Mouse (Mus musculus) midbrain, postnatal 0 days (tissue): ENCODE measurements around the gene Zhx3. TPM values are rescaled to one million over a fixed set of nuclear protein-coding genes. Genes with fewer than 3 reads are reported as not detected.
A peak's percentile ranks its signal among the peaks of the same experiment; 100 is the strongest.

ENCODE experiments used
- ATAC-seq: fragments of 200-750 bp; cut with Nextera tagmentation; 2 replicates; pipeline ENCODE4 v1.8.0; 2017; ENCODE audit warnings: moderate number of reproducible peaks, mild to moderate bottlenecking, moderate TSS enrichment, moderate library complexity; ENCODE audit not compliant: low FRiP score
- DNase-seq: peaks from one replicate; pipeline ENCODE4 v3.0.0-alpha.2; 2015; ENCODE audit warnings: low spot score
- H3K27ac ChIP-seq: fragments of 300-500 bp; sonication (generic); 2 replicates; pipeline ENCODE4 v1.5.1; 2014; ENCODE audit warnings: low read depth, mild to moderate bottlenecking, low read length, mixed read lengths
- H3K27me3 ChIP-seq: fragments of 300-500 bp; sonication (generic); 2 replicates; pipeline ENCODE4 v1.6.1; 2014; ENCODE audit warnings: low read length, control low read depth, mixed read lengths; ENCODE audit not compliant: insufficient read depth
- H3K36me3 ChIP-seq: fragments of 300-500 bp; sonication (generic); 2 replicates; pipeline ENCODE4 v1.6.1; 2014; ENCODE audit warnings: low read length, control low read depth, mixed read lengths; ENCODE audit not compliant: insufficient read depth
- H3K4me1 ChIP-seq: fragments of 300-500 bp; sonication (generic); 2 replicates; pipeline ENCODE4 v1.6.1; 2014; ENCODE audit warnings: mild to moderate bottlenecking, control low read depth, antibody characterized with exemption, low read length, mixed read lengths; ENCODE audit not compliant: insufficient read depth
- H3K4me2 ChIP-seq: fragments of 300-500 bp; sonication (generic); 2 replicates; pipeline ENCODE4 v1.6.1; 2014; ENCODE audit warnings: low read depth, mild to moderate bottlenecking, low read length, mixed read lengths; ENCODE audit not compliant: poor library complexity, severe bottlenecking
- H3K4me3 ChIP-seq: fragments of 300-500 bp; sonication (generic); 2 replicates; pipeline ENCODE4 v1.5.1; 2014; ENCODE audit warnings: low read depth, mild to moderate bottlenecking, low read length, moderate library complexity
- H3K9ac ChIP-seq: fragments of 300-500 bp; sonication (generic); replicated peaks from 2 replicates; pipeline ENCODE4 v1.6.1; 2014; ENCODE audit warnings: mild to moderate bottlenecking, low read length, moderate library complexity, mixed read lengths; ENCODE audit not compliant: poor library complexity, severe bottlenecking
- H3K9me3 ChIP-seq: fragments of 300-500 bp; sonication (generic); 2 replicates; pipeline ENCODE4 v1.6.1; 2016; ENCODE audit warnings: low read length, control low read depth
- CTCF ChIP-seq: IDR thresholded peaks from 2 replicates; pipeline ENCODE4 v1.5.1; 2016; ENCODE audit warnings: antibody characterized with exemption, mild to moderate bottlenecking
- WGBS: fragments of 180-500 bp; shearing (Covaris S2); extraction: QIAGEN DNeasy Blood & Tissue Kit; methylation state at CpG from one replicate; pipeline ENCODE4 v1.1.7; 2014; 5-methylcytosine and 5-hydroxymethylcytosine counted together
- polyA plus RNA-seq: library from polyadenylated mRNA; unstranded; fragments of >200 nt; fragmentation: Nextera tagmentation; extraction: Ambion mirVana; gene quantifications from 2 replicates; pipeline ENCODE4 v1.2.1, GENCODE M21; 2015
- total RNA-seq: library from RNA; depleted of rRNA; stranded (reverse); fragments of >200 nt; gene quantifications from 2 replicates; pipeline ENCODE4 v1.2.3, GENCODE M21; 2014

The Zhx3 gene
- total and polyA plus RNA-seq, 2 experiments from 2014 or later: 18.7 to 43.9 TPM

DNA sequence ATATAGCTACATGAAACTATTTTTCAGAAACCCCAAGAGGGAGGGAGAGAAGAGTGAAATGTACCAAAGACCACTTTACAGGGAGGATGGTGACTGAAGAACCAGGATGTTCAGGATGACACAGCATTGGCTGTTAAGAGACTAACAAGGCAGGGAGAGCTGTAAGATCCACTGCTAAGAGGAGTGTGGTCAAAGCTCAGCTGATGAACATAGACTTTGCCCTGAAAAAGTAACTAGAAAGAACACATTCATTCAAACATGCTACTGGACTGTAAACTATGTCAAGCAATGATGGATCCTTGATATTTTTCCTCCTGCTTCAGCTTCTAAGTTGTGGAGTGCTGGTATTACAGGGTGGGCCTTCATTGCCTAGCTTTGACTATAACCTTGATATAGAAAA, 62.4 kb downstream of the Zhx3 start:
- H3K4me3 ChIP-seq: no peak overlapping the region
- no peak overlapping the region for H3K9ac ChIP-seq
- ATAC-seq (no peak), DNase-seq (no peak)
- H3K27ac ChIP-seq: no peak overlapping the region
- H3K4me1 ChIP-seq: no peaks in the 10 kb centered on the region
- TF ChIP-seq CTCF: no peak
- no peak overlapping the region for H3K4me2 ChIP-seq
- H3K27me3 ChIP-seq: no peaks in the 10 kb centered on the region
- no peaks in the 10 kb centered on the region for H3K9me3 ChIP-seq
- no peaks in the 10 kb centered on the region for H3K36me3 ChIP-seq

DNA sequence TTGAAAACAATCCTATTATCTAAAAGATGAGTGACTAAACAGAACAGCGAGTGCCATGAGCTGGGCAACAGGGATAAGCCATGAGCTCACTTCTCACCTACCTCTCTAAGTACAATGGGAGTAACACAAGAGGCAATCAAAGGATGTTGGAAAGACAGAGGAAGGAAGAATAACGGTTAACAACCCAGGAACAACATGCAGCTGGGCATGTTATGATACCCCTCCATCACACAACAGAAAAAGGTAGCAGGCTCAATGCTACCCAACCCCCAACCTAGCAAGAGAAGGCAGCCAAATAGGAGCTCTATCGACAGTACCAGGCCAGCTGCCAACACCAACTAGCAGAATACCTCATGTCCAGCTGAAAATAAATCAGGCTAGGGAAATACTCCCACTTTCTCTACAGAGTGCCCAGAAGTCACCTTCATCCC, 66.7 kb downstream of the Zhx3 start:
- WGBS: 62% methylated on average over 3 of the region's 3 CpGs
- H3K27ac ChIP-seq: peak overlapping the region; percentile 51; the same call in 1 of the 2 replicates
- ATAC-seq (no peak), DNase-seq (peak; percentile 39)
- no peaks in the 10 kb centered on the region for H3K4me1 ChIP-seq
- no peaks in the 10 kb centered on the region for H3K36me3 ChIP-seq
- no peak for TF ChIP-seq CTCF
- no peaks in the 10 kb centered on the region for H3K27me3 ChIP-seq
- H3K9me3 ChIP-seq: no peaks in the 10 kb centered on the region
- H3K9ac ChIP-seq: no peak overlapping the region
- H3K4me2 ChIP-seq: no peak overlapping the region
- H3K4me3 ChIP-seq: no peak overlapping the region

DNA sequence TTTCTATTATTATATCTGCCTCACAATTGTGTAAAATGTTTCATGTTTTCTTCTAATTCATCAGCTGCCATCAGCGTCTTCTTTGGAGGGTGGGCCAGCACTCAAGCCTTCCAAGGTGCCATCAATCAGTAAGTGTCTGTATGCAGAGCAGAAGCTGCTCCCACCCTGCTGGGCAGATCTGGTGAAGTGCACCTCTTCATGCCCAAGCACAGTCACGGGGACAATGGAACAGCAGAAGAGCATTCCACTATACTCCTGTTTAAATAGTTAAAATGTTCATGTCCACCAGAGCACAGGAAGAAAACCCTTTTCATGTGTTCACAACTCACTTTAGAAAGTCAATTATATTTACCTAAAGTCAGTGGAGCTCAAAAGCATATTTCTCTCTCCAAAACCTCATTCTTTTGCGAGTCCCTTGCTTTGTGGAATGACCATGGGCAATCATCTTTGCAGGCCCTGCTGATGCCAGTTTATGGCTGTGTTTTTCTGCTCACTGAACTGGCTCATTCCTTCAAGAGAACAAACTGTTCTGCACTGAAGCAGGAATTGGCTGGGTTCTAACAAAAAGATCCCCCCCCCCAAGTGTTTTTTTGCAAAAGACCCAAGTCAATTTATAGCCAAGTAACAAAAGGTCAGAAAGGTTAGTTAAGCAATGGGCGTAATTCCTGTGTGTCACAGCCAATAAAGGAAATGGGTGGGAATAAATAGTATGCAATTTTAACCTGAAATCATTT, 67.8 kb downstream of the Zhx3 start:
- H3K4me3 ChIP-seq: no peak overlapping the region
- no peak for TF ChIP-seq CTCF
- no peak overlapping the region for H3K9ac ChIP-seq
- no peak for ATAC-seq
- 72% methylated on average over 4 of the region's 4 CpGs for WGBS
- no peak overlapping the region for H3K4me2 ChIP-seq
- no peaks in the 10 kb centered on the region for H3K4me1 ChIP-seq
- no peaks in the 10 kb centered on the region for H3K27me3 ChIP-seq
- peak; percentile 62 for DNase-seq
- no peaks in the 10 kb centered on the region for H3K36me3 ChIP-seq
- H3K27ac ChIP-seq: peak overlapping the region; percentile 39; the same call in 1 of the 2 replicates
- no peaks in the 10 kb centered on the region for H3K9me3 ChIP-seq

GRCm38 (mm10) chr2:160802326-160802725, 70.5 kb downstream of the Zhx3 start:
- no peaks in the 10 kb centered on the region for H3K27me3 ChIP-seq
- DNase-seq: no peak
- 78% methylated on average over 3 of the region's 3 CpGs for WGBS

GRCm38 (mm10) chr2:160800967-160801366, 71.8 kb downstream of the Zhx3 start:
- no peaks in the 10 kb centered on the region for H3K9me3 ChIP-seq
- DNase-seq (no peak), ATAC-seq (no peak)
- TF ChIP-seq CTCF: no peak
- H3K4me1 ChIP-seq: no peaks in the 10 kb centered on the region
- no peak overlapping the region for H3K4me3 ChIP-seq
- no peak overlapping the region for H3K27ac ChIP-seq
- no peak overlapping the region for H3K9ac ChIP-seq
- WGBS: 89% methylated on average over 1 of the region's 1 CpGs
- H3K36me3 ChIP-seq: no peaks in the 10 kb centered on the region
- no peak overlapping the region for H3K4me2 ChIP-seq
- H3K27me3 ChIP-seq: no peaks in the 10 kb centered on the region

More at GRCm38 (mm10) chr2:160802326-160802725, 70.5 kb downstream of the Zhx3 start:
- ATAC-seq: no peak
- Histone ChIP-seq H3K4me3 (no peak overlapping the region), H3K27ac (no peak overlapping the region), H3K4me2 (no peak overlapping the region), H3K9me3 (no peaks in the 10 kb centered on the region), H3K9ac (no peak overlapping the region), H3K4me1 (no peaks in the 10 kb centered on the region), H3K36me3 (no peaks in the 10 kb centered on the region)
- TF ChIP-seq CTCF: no peak

GRCm38 (mm10) chr2:160798206-160798605, 74.6 kb downstream of the Zhx3 start:
- H3K27ac ChIP-seq: no peak overlapping the region
- no peak for ATAC-seq
- H3K9ac ChIP-seq: no peak overlapping the region
- TF ChIP-seq CTCF: no peak
- no peak overlapping the region for H3K4me3 ChIP-seq
- no peaks in the 10 kb centered on the region for H3K9me3 ChIP-seq
- 92% methylated on average over 1 of the region's 1 CpGs for WGBS
- DNase-seq: no peak
- H3K36me3 ChIP-seq: no peaks in the 10 kb centered on the region
- no peaks in the 10 kb centered on the region for H3K27me3 ChIP-seq
- no peaks in the 10 kb centered on the region for H3K4me1 ChIP-seq
- no peak overlapping the region for H3K4me2 ChIP-seq
